Mouse (Mus musculus) olfactory bulb, adult 2 months (tissue): ENCODE data around the gene Rrp12.

ENCODE experiments used
- CTCF ChIP-seq: fragments of 200-500 bp; IDR thresholded peaks from 2 replicates; pipeline ENCODE4 v1.5.1; 2012; ENCODE audit warnings: low read depth, mild to moderate bottlenecking, low read length, moderate library complexity; ENCODE audit not compliant: insufficient read depth
- POLR2A ChIP-seq: fragments of 200-500 bp; IDR thresholded peaks from 2 replicates; pipeline ENCODE4 v1.6.1; 2012; ENCODE audit warnings: mild to moderate bottlenecking, low read depth, low read length, moderate library complexity; ENCODE audit not compliant: insufficient read depth

- TF ChIP-seq POLR2A: no peak
- TF ChIP-seq CTCF: no peak
Measured at GRCm38 (mm10) chr19:41831101-41831570, 64.8 kb downstream of the Rrp12 start.
